Mouse (Mus musculus): ENCODE measurements around the gene Hipk3. TPM values are rescaled to one million over a fixed set of nuclear protein-coding genes. Genes with fewer than 3 reads are reported as not detected.
A peak's percentile ranks its signal among the peaks of the same experiment; 100 is the strongest.

Hipk3 gene
- polyA plus RNA-seq, 1 experiment from 2014 or later: 17.4 TPM

GRCm38 (mm10) chr2:104444776-104445175 lies 49.5 kb downstream of the Hipk3 start:
- H3K9me3 ChIP-seq (ENCODE audit: control insufficient read depth, low read length): no peaks in the 10 kb centered on the region
- H3K27ac ChIP-seq (ENCODE audit: low read depth, low read length): no peak overlapping the region
- H3K4me3 ChIP-seq (ENCODE audit: low read depth, low read length): no peak overlapping the region
- H3K36me3 ChIP-seq (ENCODE audit: control insufficient read depth, insufficient read depth, low read length): peaks cover 6% of the 10 kb centered on the region; the same call in 1 of the 2 replicates
- peak; percentile 42 for DNase-seq (ENCODE audit: low spot score)
- ATAC-seq (replicated peaks; ENCODE audit: low FRiP score): peak; percentile 62; the same call in 1 of the 2 replicates
- no peaks in the 10 kb centered on the region for H3K4me1 ChIP-seq (replicated peaks; ENCODE audit: control insufficient read depth, insufficient read depth, low read length)
- no peak overlapping the region for H3K9ac ChIP-seq (ENCODE audit: low read depth, low read length)
- H3K27me3 ChIP-seq (replicated peaks; ENCODE audit: control insufficient read depth, insufficient read depth, low read length): no peaks in the 10 kb centered on the region
- H3K4me2 ChIP-seq: no peak overlapping the region
- WGBS: 38% methylated on average over 2 of the region's 2 CpGs

- H3K4me2 ChIP-seq: no peak overlapping the region
- WGBS: 76% methylated on average over 4 of the region's 4 CpGs
- DNase-seq (ENCODE audit: low spot score) (no peak), ATAC-seq (replicated peaks; ENCODE audit: low FRiP score) (no peak)
- no peaks in the 10 kb centered on the region for H3K9me3 ChIP-seq (ENCODE audit: control insufficient read depth, low read length)
- no peaks in the 10 kb centered on the region for H3K27me3 ChIP-seq (replicated peaks; ENCODE audit: control insufficient read depth, insufficient read depth, low read length)
- no peak overlapping the region for H3K4me3 ChIP-seq (ENCODE audit: low read depth, low read length)
- H3K27ac ChIP-seq (ENCODE audit: low read depth, low read length): no peak overlapping the region
- H3K36me3 ChIP-seq (ENCODE audit: control insufficient read depth, insufficient read depth, low read length): peaks cover 6% of the 10 kb centered on the region; the same call in 1 of the 2 replicates
- no peak overlapping the region for H3K9ac ChIP-seq (ENCODE audit: low read depth, low read length)
- no peaks in the 10 kb centered on the region for H3K4me1 ChIP-seq (replicated peaks; ENCODE audit: control insufficient read depth, insufficient read depth, low read length)
These were observed 51.9 kb downstream of the Hipk3 start for GRCm38 (mm10) chr2:104442341-104442740.

GRCm38 (mm10) chr2:104436226-104436625 lies 58.0 kb downstream of the Hipk3 start:
- Histone ChIP-seq H3K4me2 (no peak overlapping the region), H3K27ac (ENCODE audit: low read depth, low read length) (no peak overlapping the region), H3K4me1 (replicated peaks; ENCODE audit: control insufficient read depth, insufficient read depth, low read length) (no peaks in the 10 kb centered on the region), H3K9me3 (ENCODE audit: control insufficient read depth, low read length) (no peaks in the 10 kb centered on the region), H3K4me3 (ENCODE audit: low read depth, low read length) (no peak overlapping the region), H3K27me3 (replicated peaks; ENCODE audit: control insufficient read depth, insufficient read depth, low read length) (no peaks in the 10 kb centered on the region), H3K36me3 (ENCODE audit: control insufficient read depth, insufficient read depth, low read length) (peaks cover 26% of the 10 kb centered on the region; the same call in 1 of the 2 replicates), H3K9ac (ENCODE audit: low read depth, low read length) (no peak overlapping the region)
- ATAC-seq (replicated peaks; ENCODE audit: low FRiP score) (no peak), DNase-seq (ENCODE audit: low spot score) (no peak)
- 90% methylated on average over 3 of the region's 3 CpGs for WGBS

GRCm38 (mm10) chr2:104431067-104431466 lies 63.2 kb downstream of the Hipk3 start:
- peaks cover 26% of the 10 kb centered on the region for H3K36me3 ChIP-seq (ENCODE audit: control insufficient read depth, insufficient read depth, low read length)
- 91% methylated on average over 6 of the region's 6 CpGs for WGBS
- no peaks in the 10 kb centered on the region for H3K9me3 ChIP-seq (ENCODE audit: control insufficient read depth, low read length)
- ATAC-seq (replicated peaks; ENCODE audit: low FRiP score) (no peak), DNase-seq (ENCODE audit: low spot score) (no peak)
- H3K4me3 ChIP-seq (ENCODE audit: low read depth, low read length): no peak overlapping the region
- H3K4me2 ChIP-seq: no peak overlapping the region
- no peak overlapping the region for H3K9ac ChIP-seq (ENCODE audit: low read depth, low read length)
- no peak overlapping the region for H3K27ac ChIP-seq (ENCODE audit: low read depth, low read length)
- H3K27me3 ChIP-seq (replicated peaks; ENCODE audit: control insufficient read depth, insufficient read depth, low read length): no peaks in the 10 kb centered on the region
- no peaks in the 10 kb centered on the region for H3K4me1 ChIP-seq (replicated peaks; ENCODE audit: control insufficient read depth, insufficient read depth, low read length)

GRCm38 (mm10) chr2:104430566-104430965 lies 63.7 kb downstream of the Hipk3 start:
- H3K27ac ChIP-seq (ENCODE audit: low read depth, low read length): no peak overlapping the region
- ATAC-seq (replicated peaks; ENCODE audit: low FRiP score) (no peak), DNase-seq (ENCODE audit: low spot score) (no peak)
- no peaks in the 10 kb centered on the region for H3K9me3 ChIP-seq (ENCODE audit: control insufficient read depth, low read length)
- H3K4me1 ChIP-seq (replicated peaks; ENCODE audit: control insufficient read depth, insufficient read depth, low read length): no peaks in the 10 kb centered on the region
- 93% methylated on average over 5 of the region's 5 CpGs for WGBS
- H3K27me3 ChIP-seq (replicated peaks; ENCODE audit: control insufficient read depth, insufficient read depth, low read length): no peaks in the 10 kb centered on the region
- no peak overlapping the region for H3K4me2 ChIP-seq
- H3K36me3 ChIP-seq (ENCODE audit: control insufficient read depth, insufficient read depth, low read length): peaks cover 25% of the 10 kb centered on the region
- H3K4me3 ChIP-seq (ENCODE audit: low read depth, low read length): no peak overlapping the region
- H3K9ac ChIP-seq (ENCODE audit: low read depth, low read length): no peak overlapping the region

- WGBS: 89% methylated on average over 3 of the region's 3 CpGs
- no peaks in the 10 kb centered on the region for H3K4me1 ChIP-seq (replicated peaks; ENCODE audit: control insufficient read depth, insufficient read depth, low read length)
- no peak for ATAC-seq (replicated peaks; ENCODE audit: low FRiP score)
- peaks cover 8% of the 10 kb centered on the region for H3K36me3 ChIP-seq (ENCODE audit: control insufficient read depth, insufficient read depth, low read length)
- H3K4me2 ChIP-seq: no peak overlapping the region
- H3K9me3 ChIP-seq (ENCODE audit: control insufficient read depth, low read length): no peaks in the 10 kb centered on the region
- no peak overlapping the region for H3K9ac ChIP-seq (ENCODE audit: low read depth, low read length)
- no peak overlapping the region for H3K27ac ChIP-seq (ENCODE audit: low read depth, low read length)
- no peaks in the 10 kb centered on the region for H3K27me3 ChIP-seq (replicated peaks; ENCODE audit: control insufficient read depth, insufficient read depth, low read length)
- no peak overlapping the region for H3K4me3 ChIP-seq (ENCODE audit: low read depth, low read length)
- DNase-seq (ENCODE audit: low spot score): no peak
These were observed 68.1 kb downstream of the Hipk3 start for GRCm38 (mm10) chr2:104426112-104426511.

- Histone ChIP-seq H3K36me3 (ENCODE audit: control insufficient read depth, insufficient read depth, low read length) (no peaks in the 10 kb centered on the region), H3K27ac (ENCODE audit: low read depth, low read length) (no peak overlapping the region), H3K4me3 (ENCODE audit: low read depth, low read length) (no peak overlapping the region), H3K27me3 (replicated peaks; ENCODE audit: control insufficient read depth, insufficient read depth, low read length) (no peaks in the 10 kb centered on the region), H3K9me3 (ENCODE audit: control insufficient read depth, low read length) (no peaks in the 10 kb centered on the region), H3K4me2 (no peak overlapping the region), H3K4me1 (replicated peaks; ENCODE audit: control insufficient read depth, insufficient read depth, low read length) (no peaks in the 10 kb centered on the region), H3K9ac (ENCODE audit: low read depth, low read length) (no peak overlapping the region)
- 9% methylated on average over 1 of the region's 1 CpGs for WGBS
- no peak for ATAC-seq (replicated peaks; ENCODE audit: low FRiP score)
- DNase-seq (ENCODE audit: low spot score): no peak
These were observed 72.0 kb downstream of the Hipk3 start for GRCm38 (mm10) chr2:104422230-104422629.

- Histone ChIP-seq H3K4me1 (replicated peaks; ENCODE audit: control insufficient read depth, insufficient read depth, low read length) (no peaks in the 10 kb centered on the region), H3K27ac (ENCODE audit: low read depth, low read length) (no peak overlapping the region), H3K36me3 (ENCODE audit: control insufficient read depth, insufficient read depth, low read length) (no peaks in the 10 kb centered on the region), H3K4me2 (no peak overlapping the region), H3K4me3 (ENCODE audit: low read depth, low read length) (no peak overlapping the region), H3K9ac (ENCODE audit: low read depth, low read length) (no peak overlapping the region), H3K9me3 (ENCODE audit: control insufficient read depth, low read length) (no peaks in the 10 kb centered on the region), H3K27me3 (replicated peaks; ENCODE audit: control insufficient read depth, insufficient read depth, low read length) (no peaks in the 10 kb centered on the region)
- DNase-seq (ENCODE audit: low spot score) (no peak), ATAC-seq (replicated peaks; ENCODE audit: low FRiP score) (no peak)
- 50% methylated on average over 4 of the region's 4 CpGs for WGBS
These were observed 73.4 kb downstream of the Hipk3 start for GRCm38 (mm10) chr2:104420805-104421204.

GRCm38 (mm10) chr2:104419999-104420398 lies 74.2 kb downstream of the Hipk3 start:
- H3K4me2 ChIP-seq: no peak overlapping the region
- H3K4me3 ChIP-seq (ENCODE audit: low read depth, low read length): no peak overlapping the region
- H3K27ac ChIP-seq (ENCODE audit: low read depth, low read length): no peak overlapping the region
- H3K9ac ChIP-seq (ENCODE audit: low read depth, low read length): no peak overlapping the region
- 68% methylated on average over 1 of the region's 1 CpGs for WGBS
- ATAC-seq (replicated peaks; ENCODE audit: low FRiP score) (no peak), DNase-seq (ENCODE audit: low spot score) (no peak)
- no peaks in the 10 kb centered on the region for H3K27me3 ChIP-seq (replicated peaks; ENCODE audit: control insufficient read depth, insufficient read depth, low read length)
- no peaks in the 10 kb centered on the region for H3K9me3 ChIP-seq (ENCODE audit: control insufficient read depth, low read length)
- no peaks in the 10 kb centered on the region for H3K4me1 ChIP-seq (replicated peaks; ENCODE audit: control insufficient read depth, insufficient read depth, low read length)
- no peaks in the 10 kb centered on the region for H3K36me3 ChIP-seq (ENCODE audit: control insufficient read depth, insufficient read depth, low read length)

All from liver, embryonic 11.5 days (tissue).